Mouse (Mus musculus) T-helper 1 cell (primary cell): ENCODE data around the gene Olfr447.

ENCODE experiments used
- in situ Hi-C: fragments of 300-600 bp; cut with MboI, MseI; formaldehyde crosslinking; loops from one replicate; pipeline ENCODE4 v1.15.1; 2025; ENCODE audit warnings: high pct_unique_total_duplicates

The Olfr447 gene

DNA sequence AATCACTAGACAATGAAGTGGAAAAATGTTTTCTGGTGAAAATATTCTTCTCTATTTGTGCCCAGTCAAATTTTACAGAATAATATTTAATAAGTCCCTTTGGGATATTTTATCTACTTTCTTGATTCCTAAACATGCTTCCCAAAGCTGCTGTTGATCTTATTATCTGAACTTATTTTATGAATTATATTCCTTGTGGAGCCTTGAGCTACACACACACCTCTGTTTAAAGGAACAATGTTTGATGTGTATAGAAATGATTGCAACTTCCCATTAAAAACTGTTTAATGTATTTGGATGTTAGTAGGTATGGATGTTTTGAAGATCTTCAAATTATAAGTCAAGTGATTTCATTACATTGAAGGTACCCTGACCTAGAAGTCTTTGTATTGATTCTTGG, at the start of gene Olfr447:
Gene Olfr447, plus strand, starts transcription at position 301 of the 400 bp plus-strand sequence.
- in situ Hi-C loops = no loop called here

- in situ Hi-C loops = loop anchor here (10.0 kb wide), 1 partner anchor 636 kb away; no protein-coding TSS in a partner anchor
Observed at GRCm38 (mm10) chr6:42860222-42860819, 48.4 kb upstream of the Olfr447 start.

DNA sequence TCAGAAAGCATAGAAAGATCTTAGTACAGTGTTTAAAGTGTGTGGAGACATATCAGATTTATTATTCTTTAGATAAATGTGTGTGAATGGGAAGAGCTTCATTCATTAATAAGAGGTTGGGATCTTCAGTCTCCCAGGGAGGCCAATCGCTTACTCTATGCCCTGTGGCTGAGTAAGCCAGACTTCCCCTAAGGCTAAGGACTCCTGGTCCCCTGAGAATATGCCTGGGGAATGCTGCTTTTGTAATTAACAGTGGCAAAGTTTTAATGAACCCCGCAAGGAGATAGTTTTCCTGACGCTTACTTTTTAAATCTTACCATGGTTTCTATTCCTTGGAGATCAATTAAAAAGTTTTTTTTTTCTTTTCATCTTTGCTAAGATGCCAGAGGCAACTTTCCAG, 39.0 kb upstream of the Olfr447 start:
- in situ Hi-C loops = loop anchor here (10.0 kb wide), 1 partner anchor 645 kb away; no protein-coding TSS in a partner anchor

DNA sequence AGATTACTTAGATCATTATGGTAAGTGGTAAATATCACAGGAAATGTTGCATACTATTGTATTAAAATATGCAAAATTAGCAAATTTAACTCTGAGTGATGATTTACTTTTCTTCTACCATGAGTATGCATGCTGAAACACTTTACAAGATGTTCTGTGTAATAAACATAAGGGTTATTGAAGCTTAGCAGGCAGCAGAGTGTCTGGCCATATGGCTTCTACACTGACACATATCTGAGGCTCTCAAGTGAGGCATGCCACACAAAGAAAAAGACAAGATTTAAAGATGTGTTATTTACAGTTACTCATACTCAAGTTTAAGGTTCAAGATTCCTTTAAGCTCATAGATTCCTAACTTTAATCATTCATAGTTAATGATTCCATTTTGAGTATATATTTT, 32.4 kb upstream of the Olfr447 start:
- in situ Hi-C loops = no loop called here

DNA sequence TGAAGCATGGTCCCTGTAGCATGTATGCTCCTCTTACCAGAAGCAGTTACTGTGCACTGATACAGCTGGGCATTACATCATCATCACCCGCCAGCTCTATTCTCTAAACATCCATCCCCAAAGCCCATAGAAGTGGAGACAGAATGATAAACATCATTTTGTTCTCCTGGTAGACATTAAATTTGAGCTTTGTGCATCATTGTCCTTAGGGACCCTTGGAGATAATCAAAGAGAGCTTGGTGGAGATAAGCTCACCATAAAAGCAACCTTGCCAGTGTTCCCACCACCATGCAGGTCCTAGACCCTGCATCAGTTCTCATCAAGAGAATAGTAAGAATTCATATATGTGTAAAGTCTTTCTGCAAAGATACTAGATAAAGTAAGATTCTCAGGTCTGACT, 18.5 kb upstream of the Olfr447 start, which contains the start of gene Olfr448:
Gene Olfr448, plus strand, starts transcription at position 301 of the 400 bp plus-strand sequence.
- in situ Hi-C loops = no loop called here

- in situ Hi-C loops = no loop called here
Observed at GRCm38 (mm10) chr6:42900345-42900744, 8.3 kb upstream of the Olfr447 start.

DNA sequence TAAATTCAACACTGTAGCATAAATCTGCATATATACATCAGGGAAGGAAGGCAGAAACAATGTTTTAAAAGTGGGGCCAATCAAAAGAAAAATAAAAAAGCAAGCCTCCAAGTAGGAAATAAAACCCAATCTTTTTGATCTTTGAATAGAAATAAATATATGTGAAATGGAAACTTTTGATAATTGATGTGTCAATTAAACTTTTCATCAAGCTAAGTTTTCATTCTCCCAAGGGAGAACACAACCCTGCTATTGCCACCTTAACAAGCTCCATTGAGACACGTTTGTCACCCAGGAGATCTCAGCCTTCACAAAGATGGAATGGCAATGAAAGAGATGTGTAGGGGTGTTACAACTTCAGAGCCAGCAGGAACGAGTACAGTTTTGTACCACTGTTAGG, 12.4 kb downstream of the Olfr447 start, which contains the start of gene Olfr446:
Gene Olfr446, plus strand, starts transcription at position 301 of the 400 bp plus-strand sequence.
- in situ Hi-C loops = no loop called here

DNA sequence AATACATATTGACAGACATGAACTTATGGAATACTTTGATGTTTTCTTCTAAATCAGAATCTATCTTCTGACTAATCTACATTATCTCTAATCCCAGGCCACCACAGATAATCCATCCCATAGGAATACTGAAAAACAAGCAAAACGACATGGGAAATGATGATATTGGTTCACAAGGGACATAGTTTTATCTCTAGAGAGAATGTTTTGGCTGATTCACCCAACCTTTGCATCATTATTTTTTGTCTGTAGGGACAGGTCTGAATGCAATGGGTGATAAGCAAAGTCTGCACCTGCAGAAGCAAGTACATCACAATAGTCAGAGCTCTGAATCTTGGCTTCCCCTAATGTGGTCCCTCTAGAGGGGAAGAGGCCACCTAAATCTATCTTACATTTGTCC, 40.1 kb downstream of the Olfr447 start, which contains the start of gene Olfr444:
Gene Olfr444, plus strand, starts transcription at position 301 of the 400 bp plus-strand sequence.
- in situ Hi-C loops = no loop called here
